Mouse (Mus musculus) urinary bladder, postnatal 10 days (tissue): ENCODE data around the gene Zfp536.
"Not testable (repeated sequence)": the region's sequence is repeated elsewhere in the genome, so short reads cannot be mapped to it uniquely, and the experiment has no call there.

Experiments
- DNase-seq: peaks from one replicate; pipeline ENCODE4 v3.0.0; 2022; ENCODE audit warnings: low spot score

Zfp536 gene

GRCm38 (mm10) chr7:37606472-37606871 is 167.0 kb downstream of the Zfp536 start:
- no peak for DNase-seq

GRCm38 (mm10) chr7:37603525-37603909 is 169.9 kb downstream of the Zfp536 start:
- not testable (repeated sequence) for DNase-seq

GRCm38 (mm10) chr7:37602871-37603524 is 170.4 kb downstream of the Zfp536 start:
- no peak for DNase-seq

GRCm38 (mm10) chr7:37600318-37600717 is 173.1 kb downstream of the Zfp536 start:
- no peak for DNase-seq

- no peak for DNase-seq
Observed at GRCm38 (mm10) chr7:37594211-37595030, 179.0 kb downstream of the Zfp536 start.

- no peak for DNase-seq
Observed at GRCm38 (mm10) chr7:37593566-37593965, 179.9 kb downstream of the Zfp536 start.

GRCm38 (mm10) chr7:37586694-37587093 is 186.7 kb downstream of the Zfp536 start:
- DNase-seq, result no peak

GRCm38 (mm10) chr7:37581262-37581661 is 192.2 kb downstream of the Zfp536 start:
- DNase-seq, result no peak

GRCm38 (mm10) chr7:37580554-37580953 is 192.9 kb downstream of the Zfp536 start:
- DNase-seq, result no peak

GRCm38 (mm10) chr7:37572021-37572420 is 201.4 kb downstream of the Zfp536 start:
- DNase-seq, result no peak

- no peak for DNase-seq
Observed at GRCm38 (mm10) chr7:37568811-37569500, 204.5 kb downstream of the Zfp536 start.

GRCm38 (mm10) chr7:37568041-37568440 is 205.4 kb downstream of the Zfp536 start:
- no peak for DNase-seq

GRCm38 (mm10) chr7:37566019-37566418 is 207.4 kb downstream of the Zfp536 start:
- DNase-seq, result no peak

- DNase-seq, result no peak
Observed at GRCm38 (mm10) chr7:37565371-37565770, 208.1 kb downstream of the Zfp536 start.

- no peak for DNase-seq
Observed at GRCm38 (mm10) chr7:37564644-37565043, 208.8 kb downstream of the Zfp536 start.

- no peak for DNase-seq
Observed at GRCm38 (mm10) chr7:37563831-37564400, 209.5 kb downstream of the Zfp536 start.

- DNase-seq, result no peak
Observed at GRCm38 (mm10) chr7:37563171-37563574, 210.3 kb downstream of the Zfp536 start.

GRCm38 (mm10) chr7:37562505-37562904 is 210.9 kb downstream of the Zfp536 start:
- no peak for DNase-seq

GRCm38 (mm10) chr7:37560581-37560980 is 212.9 kb downstream of the Zfp536 start:
- no peak for DNase-seq

- no peak for DNase-seq
Observed at GRCm38 (mm10) chr7:37559851-37560250, 213.6 kb downstream of the Zfp536 start.

- DNase-seq, result no peak
Observed at GRCm38 (mm10) chr7:37559341-37559740, 214.1 kb downstream of the Zfp536 start.

GRCm38 (mm10) chr7:37556811-37557210 is 216.6 kb downstream of the Zfp536 start:
- DNase-seq, result no peak

- no peak for DNase-seq
Observed at GRCm38 (mm10) chr7:37554405-37554804, 219.0 kb downstream of the Zfp536 start.
